Comparison of ENCODE assay signal across 8 mouse cellular contexts in the genomic region with DNA sequence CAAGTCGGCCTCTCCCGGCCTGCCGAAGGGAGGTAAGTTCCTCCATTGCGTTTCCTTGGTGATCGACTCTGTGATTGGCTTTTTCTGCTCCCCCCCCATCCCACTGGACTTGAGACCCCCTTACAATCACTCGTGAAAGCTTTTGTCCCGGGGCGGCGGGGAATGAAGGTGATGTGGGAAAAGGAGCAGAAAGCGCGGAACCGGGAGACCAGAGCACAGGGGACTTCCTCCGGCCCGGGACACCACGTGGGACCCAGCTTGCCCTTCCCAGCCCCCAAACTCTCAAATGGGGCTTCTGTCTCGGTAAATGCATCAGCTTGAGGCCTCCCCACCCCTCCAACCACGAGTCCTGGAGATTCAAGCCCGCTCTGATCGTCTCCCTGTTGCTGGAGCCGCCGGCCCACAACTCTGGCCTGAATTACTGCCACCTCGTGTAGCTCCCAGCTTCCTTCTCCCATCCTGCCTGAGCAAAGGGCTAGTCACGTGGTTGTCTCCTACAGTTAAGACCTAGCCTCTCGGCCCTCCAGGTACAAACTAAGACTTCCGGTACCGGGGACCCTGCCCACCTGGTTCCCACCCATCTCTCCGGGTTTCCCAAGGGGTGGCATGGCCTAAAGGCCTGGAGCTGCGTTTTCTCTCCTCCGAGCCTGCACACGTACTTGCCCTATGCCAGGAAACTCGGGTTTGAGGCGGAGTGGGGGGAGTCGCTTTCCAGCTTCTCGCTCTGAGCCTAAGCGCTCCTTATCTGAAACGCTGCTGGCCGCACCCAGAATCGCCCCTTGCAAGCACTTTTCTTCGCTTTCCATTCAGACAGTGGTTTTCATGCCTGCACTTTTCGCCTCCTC. TPM values are rescaled to one million over a fixed set of nuclear protein-coding genes. Genes with fewer than 3 reads are reported as not detected.
DNase-seq lines count a peak whose midpoint lies in the region; ATAC-seq and TF ChIP-seq lines count a peak whose summit lies in the region.

No protein-coding gene starts in this region.

- no peak; the same call in 1 of the 2 replicates for TF ChIP-seq POLR2A in spleen, adult 2 months (IDR thresholded peaks at IDR 0.05; ENCODE audit: low read depth, low read length)

- H3K27me3 ChIP-seq in hindbrain, embryonic 13.5 days: no peaks in the 10 kb centered on the region
- no peaks in the 10 kb centered on the region for H3K27me3 ChIP-seq in limb, embryonic 11.5 days (ENCODE audit: control insufficient read depth, insufficient read depth, low read length)
- no peaks in the 10 kb centered on the region for H3K27me3 ChIP-seq in midbrain, embryonic 10.5 days (ENCODE audit: low read depth, poor library complexity, severe bottlenecking)
- no peaks in the 10 kb centered on the region for H3K27me3 ChIP-seq in spleen, adult 2 months (ENCODE audit: control insufficient read depth, insufficient read depth, low read length)

- H3K4me3 ChIP-seq in hindbrain, embryonic 13.5 days: peak overlapping the region; percentile 46
- H3K4me3 ChIP-seq in limb, embryonic 11.5 days (ENCODE audit: low read depth, low read length): peak overlapping the region; percentile 60
- H3K4me3 ChIP-seq in midbrain, embryonic 10.5 days: peak overlapping the region; percentile 71
- H3K4me3 ChIP-seq in spleen, adult 2 months (ENCODE audit: extremely low read depth, insufficient read depth, insufficient read length): peak overlapping the region; percentile 70

- peak overlapping the region; percentile 66 for H3K9ac ChIP-seq in hindbrain, embryonic 13.5 days
- H3K9ac ChIP-seq in limb, embryonic 11.5 days (ENCODE audit: low read length): peak overlapping the region; percentile 77

- H3K9me3 ChIP-seq in hindbrain, embryonic 13.5 days: no peaks in the 10 kb centered on the region
- H3K9me3 ChIP-seq in limb, embryonic 11.5 days (ENCODE audit: control insufficient read depth, low read length): no peaks in the 10 kb centered on the region
- H3K9me3 ChIP-seq in midbrain, embryonic 10.5 days (replicated peaks): no peaks in the 10 kb centered on the region

- 0% methylated on average over 40 of the region's 40 CpGs for WGBS in hindbrain, embryonic 13.5 days
- under 1% methylated on average over 40 of the region's 40 CpGs for WGBS in limb, embryonic 11.5 days
- whole genome bisulfite sequencing in midbrain, embryonic 10.5 days: under 1% methylated on average over 40 of the region's 40 CpGs
- WGBS in spleen, adult 2 months: 1% methylated on average over 40 of the region's 40 CpGs

- peak overlapping the region; percentile 75 for H3K27ac ChIP-seq in hindbrain, embryonic 13.5 days
- peak overlapping the region; percentile 86 for H3K27ac ChIP-seq in limb, embryonic 11.5 days (replicated peaks; ENCODE audit: low read depth, low read length)
- peak overlapping the region; percentile 95 for H3K27ac ChIP-seq in midbrain, embryonic 10.5 days (replicated peaks)
- H3K27ac ChIP-seq in spleen, adult 2 months (ENCODE audit: insufficient read depth, low read length): peak overlapping the region; percentile 85

- DNase-seq in layer of hippocampus, postnatal 10 days (ENCODE audit: low spot score in 2 of 2): peak; percentile 35 to 56
- no peak for DNase-seq in layer of hippocampus, adult 9-11 months
- peak; percentile 71 for DNase-seq in cerebellum, adult 9-11 months
- DNase-seq in forelimb bud, embryonic 11.5 days (ENCODE audit: low read depth, low spot score): peak; percentile 73
- DNase-seq in limb, embryonic 11.5 days (ENCODE audit: low spot score): peak; percentile 80
- peak; percentile 79 for DNase-seq in midbrain, embryonic 10.5 days (ENCODE audit: low spot score)
- peak in 1 of 2 experiments; percentile 46 for DNase-seq in spleen, adult 2 months (ENCODE audit: low read depth in 1 of 2, low spot score in 2 of 2)

- ATAC-seq in hindbrain, embryonic 13.5 days (ENCODE audit: low FRiP score): no peak
- ATAC-seq in limb, embryonic 11.5 days (ENCODE audit: insufficient number of reproducible peaks, low FRiP score, low TSS enrichment, low read depth): no peak

- H3K36me3 ChIP-seq in hindbrain, embryonic 13.5 days: no peaks in the 10 kb centered on the region
- H3K36me3 ChIP-seq in limb, embryonic 11.5 days (ENCODE audit: control insufficient read depth, insufficient read depth, low read length): no peaks in the 10 kb centered on the region
- H3K36me3 ChIP-seq in midbrain, embryonic 10.5 days: peaks cover under 1% of the 10 kb centered on the region; the same call in 1 of the 2 replicates
- H3K36me3 ChIP-seq in spleen, adult 2 months (ENCODE audit: control insufficient read depth, insufficient read depth, low read length): no peaks in the 10 kb centered on the region

- peak overlapping the region; percentile 77 for H3K4me2 ChIP-seq in hindbrain, embryonic 13.5 days
- H3K4me2 ChIP-seq in limb, embryonic 11.5 days (ENCODE audit: low read depth, severe bottlenecking): peak overlapping the region; percentile 65

- H3K4me1 ChIP-seq in hindbrain, embryonic 13.5 days (replicated peaks): peaks cover 37% of the 10 kb centered on the region
- H3K4me1 ChIP-seq in limb, embryonic 11.5 days (ENCODE audit: control insufficient read depth, insufficient read depth, low read length): peaks cover 22% of the 10 kb centered on the region
- H3K4me1 ChIP-seq in midbrain, embryonic 10.5 days: peaks cover 57% of the 10 kb centered on the region
- peaks cover 4% of the 10 kb centered on the region; the same call in 1 of the 2 replicates for H3K4me1 ChIP-seq in spleen, adult 2 months (ENCODE audit: control insufficient read depth, insufficient read depth, insufficient read length)

- no peak for TF ChIP-seq CTCF in spleen, adult 2 months (IDR thresholded peaks at IDR 0.05; ENCODE audit: extremely low read depth, insufficient read depth, insufficient read length, insufficient replicate concordance)

RNA-seq across cellular contexts. Expression of a gene that starts 5.3 kb away (rescaled TPM):
- total RNA-seq in layer of hippocampus, postnatal 10 days (2021): 100 to 1,000 TPM; 231 to 233 TPM
- polyA plus RNA-seq in hindbrain, embryonic 13.5 days (2015; fragmentation: Nextera tagmentation; extraction: Ambion mirVana): 400 TPM in 2 replicates
- 780 and 808 TPM in 2 replicates for polyA plus RNA-seq in limb, embryonic 11.5 days (2014; fragmentation: Nextera tagmentation; extraction: Ambion mirVana)
- 777 and 858 TPM in 2 replicates for polyA plus RNA-seq in midbrain, embryonic 10.5 days (2016; fragmentation: Nextera tagmentation; extraction: Ambion mirVana)
- 42.2 and 55.0 TPM in 2 replicates for polyA plus RNA-seq in spleen, adult 2 months (2012; rRNA removed)

RNA-seq across cellular contexts. Expression of a gene that starts 13.8 kb away (rescaled TPM):
- total RNA-seq in layer of hippocampus, postnatal 10 days (2021): 10 to 100 TPM; 42.2 to 46.3 TPM
- polyA plus RNA-seq in hindbrain, embryonic 13.5 days (2015; fragmentation: Nextera tagmentation; extraction: Ambion mirVana): 64.2 and 67.0 TPM in 2 replicates
- 32.6 and 32.8 TPM in 2 replicates for polyA plus RNA-seq in limb, embryonic 11.5 days (2014; fragmentation: Nextera tagmentation; extraction: Ambion mirVana)
- polyA plus RNA-seq in midbrain, embryonic 10.5 days (2016; fragmentation: Nextera tagmentation; extraction: Ambion mirVana): 26.6 and 30.5 TPM in 2 replicates
- 7.6 and 12.3 TPM in 2 replicates for polyA plus RNA-seq in spleen, adult 2 months (2012; rRNA removed)

RNA-seq across cellular contexts. Expression of a gene that starts 15.0 kb away (rescaled TPM):
- total RNA-seq in layer of hippocampus, postnatal 10 days (2021): 1 to 10 TPM; 1.8 to 2.2 TPM
- 1.9 and 2.3 TPM in 2 replicates for polyA plus RNA-seq in hindbrain, embryonic 13.5 days (2015; fragmentation: Nextera tagmentation; extraction: Ambion mirVana)
- 9.0 and 10.6 TPM in 2 replicates for polyA plus RNA-seq in limb, embryonic 11.5 days (2014; fragmentation: Nextera tagmentation; extraction: Ambion mirVana)
- 12.1 and 13.5 TPM in 2 replicates for polyA plus RNA-seq in midbrain, embryonic 10.5 days (2016; fragmentation: Nextera tagmentation; extraction: Ambion mirVana)
- polyA plus RNA-seq in spleen, adult 2 months (2012; rRNA removed): 4.6 and 4.9 TPM in 2 replicates

RNA-seq across cellular contexts. Expression of a gene that starts 31.0 kb away (rescaled TPM):
- 10 to 100 TPM; 19.6 to 19.7 TPM for total RNA-seq in layer of hippocampus, postnatal 10 days (2021)
- polyA plus RNA-seq in hindbrain, embryonic 13.5 days (2015; fragmentation: Nextera tagmentation; extraction: Ambion mirVana): 24.2 TPM in 2 replicates
- 32.1 and 34.1 TPM in 2 replicates for polyA plus RNA-seq in limb, embryonic 11.5 days (2014; fragmentation: Nextera tagmentation; extraction: Ambion mirVana)
- polyA plus RNA-seq in midbrain, embryonic 10.5 days (2016; fragmentation: Nextera tagmentation; extraction: Ambion mirVana): 36.8 and 41.9 TPM in 2 replicates
- 56.2 and 92.3 TPM in 2 replicates for polyA plus RNA-seq in spleen, adult 2 months (2012; rRNA removed)
